Mouse (Mus musculus) heart, embryonic 14.5 days (tissue): Measurements from ENCODE around the gene Opa3. TPM values are rescaled to one million over a fixed set of nuclear protein-coding genes. Genes with fewer than 3 reads are reported as not detected.

Experiments
- ATAC-seq: fragments of 200-750 bp; cut with Nextera tagmentation; 2 replicates; pipeline ENCODE4 v1.8.0; 2017; ENCODE audit warnings: low read depth, moderate TSS enrichment; ENCODE audit not compliant: insufficient number of reproducible peaks, insufficient read depth, low FRiP score
- H3K27ac ChIP-seq, 2 experiments: fragments of 200-500 bp in 1 of 2; fragments of 300-500 bp in 1 of 2; sonication (generic) in 1 of 2; replicated peaks in 1 of 2; 2 replicates each; pipeline ENCODE4 v1.5.1; 2012 to 2014; ENCODE audit warnings: low read depth in 2 of 2, low read length in 2 of 2, control low read depth in 1 of 2, mild to moderate bottlenecking in 1 of 2, mixed read lengths in 1 of 2; ENCODE audit not compliant: control insufficient read depth in 1 of 2, insufficient read depth in 1 of 2
- H3K27me3 ChIP-seq: fragments of 300-500 bp; sonication (generic); 2 replicates; pipeline ENCODE4 v1.6.1; 2014; ENCODE audit warnings: mild to moderate bottlenecking, low read length, control low read depth; ENCODE audit not compliant: control insufficient read depth, insufficient read depth
- H3K36me3 ChIP-seq: fragments of 300-500 bp; sonication (generic); 2 replicates; pipeline ENCODE4 v1.6.1; 2014; ENCODE audit warnings: mild to moderate bottlenecking, control low read depth, low read length, mixed read lengths; ENCODE audit not compliant: control insufficient read depth, insufficient read depth
- H3K4me1 ChIP-seq, 2 experiments: fragments of 200-500 bp in 1 of 2; fragments of 300-500 bp in 1 of 2; sonication (generic) in 1 of 2; 2 replicates each; pipeline ENCODE4 v1.6.1; 2012 to 2014; ENCODE audit warnings: low read length in 2 of 2, control low read depth in 1 of 2, mixed read lengths in 1 of 2; ENCODE audit not compliant: control insufficient read depth in 2 of 2, insufficient read depth in 2 of 2
- H3K4me2 ChIP-seq: fragments of 300-500 bp; sonication (generic); 2 replicates; pipeline ENCODE4 v1.6.1; 2014; ENCODE audit warnings: mild to moderate bottlenecking, low read length
- H3K4me3 ChIP-seq, 2 experiments: fragments of 200-500 bp in 1 of 2; fragments of 300-500 bp in 1 of 2; sonication (generic) in 1 of 2; 2 replicates each; pipeline ENCODE4 v1.5.1; 2012 to 2014; ENCODE audit warnings: low read length in 2 of 2, mild to moderate bottlenecking in 2 of 2, control low read depth in 1 of 2, low read depth in 1 of 2, moderate library complexity in 1 of 2; ENCODE audit not compliant: control insufficient read depth in 1 of 2, insufficient read depth in 1 of 2
- H3K9ac ChIP-seq: fragments of 300-500 bp; sonication (generic); 2 replicates; pipeline ENCODE4 v1.6.1; 2014; ENCODE audit warnings: mild to moderate bottlenecking, low read length
- H3K9me3 ChIP-seq: fragments of 300-500 bp; sonication (generic); 2 replicates; pipeline ENCODE4 v1.6.1; 2016; ENCODE audit warnings: low read length, control low read depth; ENCODE audit not compliant: control insufficient read depth
- WGBS: fragments of 180-500 bp; shearing (Covaris S2); extraction: QIAGEN DNeasy Blood & Tissue Kit; methylation state at CpG from one replicate; pipeline ENCODE4 v1.1.7; 2014; 5-methylcytosine and 5-hydroxymethylcytosine counted together
- polyA plus RNA-seq: library from polyadenylated mRNA; unstranded; fragments of >200 nt; fragmentation: Nextera tagmentation; extraction: Ambion mirVana; gene quantifications from 2 replicates; pipeline ENCODE4 v1.2.1, GENCODE M21; 2014

The Opa3 gene
- polyA plus RNA-seq, 1 experiment from 2014 or later: 36.5 TPM

DNA sequence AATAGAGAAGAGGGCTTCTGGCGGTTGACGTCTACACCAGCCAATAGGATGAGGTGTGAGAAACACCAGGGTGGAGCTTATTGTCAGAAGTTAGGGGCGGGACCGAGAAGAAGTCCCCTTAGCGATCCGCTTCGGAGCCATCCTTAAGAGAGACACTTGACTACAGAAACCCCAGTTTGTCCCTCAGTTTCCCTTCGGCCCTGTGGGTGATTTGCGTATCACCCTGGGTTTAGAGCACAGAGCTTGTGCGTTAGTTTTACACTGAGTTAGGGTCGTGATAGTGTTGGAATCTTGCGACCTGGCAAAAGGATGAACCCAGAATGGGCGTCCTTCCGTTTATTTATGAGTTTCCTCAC lies 637 bp downstream of the Opa3 start:
- no peaks in the 10 kb centered on the region for H3K27me3 ChIP-seq
- H3K4me2 ChIP-seq: peak overlapping the region; percentile 84
- peaks cover 16% of the 10 kb centered on the region for H3K36me3 ChIP-seq
- peaks cover 7 to 17% of the 10 kb centered on the region in 2 experiments for H3K4me1 ChIP-seq
- peak overlapping the region; percentile 75 to 76 for H3K4me3 ChIP-seq
- H3K27ac ChIP-seq: peak overlapping the region; percentile 68 to 79
- peak overlapping the region; percentile 83 for H3K9ac ChIP-seq
- under 1% methylated on average over 14 of the region's 14 CpGs for WGBS
- ATAC-seq: no peak
- no peaks in the 10 kb centered on the region for H3K9me3 ChIP-seq

DNA sequence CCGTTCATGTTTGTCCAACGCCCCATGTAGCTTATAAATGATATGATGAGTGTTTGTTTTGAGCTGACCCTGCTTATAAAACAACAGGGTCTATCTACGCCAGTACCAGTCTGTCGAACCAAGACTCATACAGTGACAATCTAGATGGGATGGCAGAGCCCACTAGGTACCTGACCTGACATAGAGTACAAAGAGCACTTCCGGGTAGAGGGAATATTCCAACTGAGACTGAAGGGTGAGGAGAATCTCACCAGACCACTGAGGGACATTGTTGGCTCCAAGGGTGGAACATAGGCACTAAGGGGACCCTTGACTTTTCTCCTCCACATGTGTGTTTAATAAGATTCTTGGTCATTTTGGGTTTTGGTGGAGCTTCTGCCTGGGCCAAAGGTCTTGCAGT lies 1.3 kb downstream of the Opa3 start:
- Histone ChIP-seq H3K9ac (peak overlapping the region; percentile 83), H3K36me3 (peaks cover 16% of the 10 kb centered on the region), H3K27me3 (no peaks in the 10 kb centered on the region), H3K9me3 (no peaks in the 10 kb centered on the region), H3K4me1 (peaks cover 7 to 17% of the 10 kb centered on the region in 2 experiments), H3K4me3 (peak overlapping the region; percentile 75 to 76), H3K27ac (peak overlapping the region in 1 of 2 experiments; percentile 79; a peak in 2 of 4 replicates), H3K4me2 (peak overlapping the region; percentile 84)
- no peak for ATAC-seq
- WGBS: 39% methylated on average over 5 of the region's 5 CpGs

DNA sequence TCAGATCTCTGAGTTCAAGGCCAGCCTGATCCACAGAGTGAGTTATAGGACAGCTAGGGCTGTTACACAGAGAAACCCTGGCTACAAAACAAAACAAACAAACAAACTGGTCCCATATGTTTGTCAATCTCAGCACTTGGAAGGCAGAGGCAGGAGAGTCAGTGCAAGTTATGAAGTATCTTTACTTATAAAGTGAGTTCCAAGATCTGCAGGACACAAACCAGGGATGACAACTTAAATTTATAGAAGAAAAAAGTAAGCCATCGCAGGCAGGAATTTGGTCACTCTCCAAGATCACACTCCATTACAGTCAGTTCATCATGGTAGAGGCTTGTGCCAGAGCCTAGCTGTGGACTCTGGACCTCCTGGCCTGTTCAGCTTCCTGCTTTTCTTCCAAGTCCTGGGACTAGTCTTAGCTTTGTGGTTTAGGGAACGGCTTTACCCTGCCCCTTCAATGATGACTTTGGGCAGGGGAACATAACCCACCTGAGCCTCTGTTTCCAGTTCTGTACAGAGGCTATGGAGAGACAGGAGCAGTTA lies 2.0 kb downstream of the Opa3 start:
- WGBS: 86% methylated on average over 2 of the region's 2 CpGs
- Histone ChIP-seq H3K9ac (peak overlapping the region; percentile 83; the same call in 1 of the 2 replicates), H3K9me3 (no peaks in the 10 kb centered on the region), H3K4me3 (no peak overlapping the region), H3K4me1 (peaks cover 7 to 19% of the 10 kb centered on the region in 2 experiments), H3K27me3 (no peaks in the 10 kb centered on the region), H3K4me2 (no peak overlapping the region), H3K36me3 (peaks cover 15% of the 10 kb centered on the region), H3K27ac (no peak overlapping the region)
- no peak for ATAC-seq

DNA sequence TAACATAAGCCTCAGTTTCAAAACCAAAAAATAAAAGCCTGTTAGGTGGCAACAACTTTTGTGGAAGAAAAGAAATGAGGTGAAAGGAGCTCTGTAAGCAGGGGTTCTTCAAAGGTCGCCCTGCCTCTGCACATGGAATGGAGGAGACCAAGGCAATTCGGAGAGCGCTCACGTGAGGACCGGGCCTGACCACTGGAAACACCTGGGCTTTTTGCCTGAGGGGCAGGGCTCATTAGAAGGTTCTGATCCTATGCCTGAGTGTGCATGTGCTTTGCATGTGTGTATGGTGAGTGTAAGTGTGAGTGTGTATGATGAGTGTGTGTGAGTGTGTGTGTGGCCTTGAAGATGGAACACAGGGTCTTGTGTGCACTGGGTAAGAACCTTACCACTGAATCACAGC lies 2.8 kb downstream of the Opa3 start:
- H3K9me3 ChIP-seq: no peaks in the 10 kb centered on the region
- no peak overlapping the region for H3K27ac ChIP-seq
- H3K4me1 ChIP-seq: peaks cover 9 to 25% of the 10 kb centered on the region in 2 experiments
- H3K4me2 ChIP-seq: no peak overlapping the region
- H3K27me3 ChIP-seq: no peaks in the 10 kb centered on the region
- WGBS: over 99% methylated on average over 5 of the region's 5 CpGs
- peaks cover 8% of the 10 kb centered on the region for H3K36me3 ChIP-seq
- no peak for ATAC-seq
- H3K9ac ChIP-seq: no peak overlapping the region
- no peak overlapping the region for H3K4me3 ChIP-seq

DNA sequence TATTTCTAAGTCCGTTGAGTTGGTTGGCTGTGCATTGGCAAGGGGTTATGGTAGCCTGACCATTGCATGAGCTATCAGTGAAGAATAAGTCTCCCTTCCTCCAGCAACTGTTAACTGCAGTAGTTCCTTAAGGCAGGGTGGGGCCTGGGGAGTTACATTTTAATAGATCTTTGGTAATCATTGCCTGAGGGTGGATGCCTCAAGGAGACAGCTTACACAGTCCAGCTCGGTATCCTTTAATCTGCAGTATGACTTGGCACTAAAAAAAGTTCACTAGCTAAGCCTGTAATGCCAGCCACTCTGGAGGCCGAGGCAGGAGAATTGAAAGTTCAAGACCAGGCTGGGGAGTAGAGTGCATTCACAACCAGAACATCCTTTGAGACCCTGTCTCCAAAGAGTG lies 3.7 kb downstream of the Opa3 start:
- Histone ChIP-seq H3K27me3 (no peaks in the 10 kb centered on the region), H3K9me3 (no peaks in the 10 kb centered on the region), H3K27ac (no peak overlapping the region), H3K4me2 (no peak overlapping the region), H3K9ac (no peak overlapping the region), H3K36me3 (peaks cover 8% of the 10 kb centered on the region), H3K4me3 (no peak overlapping the region), H3K4me1 (peaks cover 15 to 33% of the 10 kb centered on the region in 2 experiments)
- 92% methylated on average over 3 of the region's 3 CpGs for WGBS
- ATAC-seq: no peak

DNA sequence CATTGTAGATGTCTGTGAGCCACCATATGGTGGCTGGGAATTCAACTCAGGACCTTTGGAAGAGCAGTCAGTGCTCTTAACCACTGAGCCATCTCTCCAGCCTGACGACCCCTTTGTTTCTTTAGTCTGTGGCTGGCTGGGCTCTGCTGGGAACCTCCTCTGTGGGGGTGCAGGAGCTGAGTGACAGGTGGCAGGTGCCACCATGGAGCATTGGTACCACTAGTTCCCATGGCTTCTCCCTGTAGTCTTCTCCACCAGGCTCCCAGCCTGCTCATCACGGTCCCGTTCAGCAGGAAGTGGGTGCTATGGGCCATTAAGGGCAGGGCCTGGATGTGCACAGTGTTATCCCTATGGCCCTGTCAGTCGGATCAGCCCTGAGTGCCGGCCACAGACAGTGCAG lies 6.5 kb downstream of the Opa3 start:
- Histone ChIP-seq H3K9ac (no peak overlapping the region), H3K27me3 (no peaks in the 10 kb centered on the region), H3K4me3 (no peak overlapping the region), H3K9me3 (no peaks in the 10 kb centered on the region), H3K36me3 (peaks cover 8% of the 10 kb centered on the region), H3K4me2 (no peak overlapping the region), H3K27ac (no peak overlapping the region), H3K4me1 (peaks cover 15 to 49% of the 10 kb centered on the region in 2 experiments)
- WGBS: 72% methylated on average over 5 of the region's 5 CpGs
- no peak for ATAC-seq

DNA sequence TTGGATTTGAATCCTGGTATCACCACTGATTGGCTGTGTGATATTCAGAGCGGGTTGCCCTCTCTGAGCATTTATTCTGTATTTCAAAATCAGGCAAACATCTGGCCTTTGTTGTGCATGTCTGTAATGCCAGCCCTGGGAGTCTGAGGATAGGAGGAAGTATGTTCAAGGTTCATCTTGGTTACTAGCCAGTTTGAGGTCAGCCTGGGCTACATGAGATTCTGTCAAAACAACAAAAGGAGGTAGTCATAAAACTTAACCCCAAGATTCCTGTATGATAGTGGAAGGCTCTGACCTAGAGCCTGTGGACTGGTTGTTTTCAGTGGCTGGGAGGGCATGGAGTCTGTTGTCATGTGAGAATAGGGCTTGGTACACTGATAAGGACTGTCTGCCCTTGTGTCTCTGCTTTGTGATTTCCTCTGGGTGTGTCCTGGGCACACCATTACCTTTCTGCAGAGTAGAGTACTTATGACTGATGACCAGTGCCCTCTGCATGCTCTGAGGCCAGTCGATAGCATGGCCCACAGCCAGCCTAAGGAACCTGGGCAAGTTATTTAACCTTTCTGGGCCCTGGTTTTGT lies 7.0 kb downstream of the Opa3 start:
- WGBS: 91% methylated on average over 2 of the region's 2 CpGs
- no peak overlapping the region for H3K4me2 ChIP-seq

More for the DNA sequence above, 7.0 kb downstream of the Opa3 start:
- Histone ChIP-seq H3K36me3 (peaks cover 8% of the 10 kb centered on the region), H3K9ac (peak overlapping the region; percentile 36; the same call in 1 of the 2 replicates), H3K9me3 (no peaks in the 10 kb centered on the region), H3K27me3 (no peaks in the 10 kb centered on the region), H3K4me3 (no peak overlapping the region), H3K27ac (0 out of 4 replicates have a peak overlapping the region, but pooled peaks of 1 of the 2 experiments have one; percentile 20), H3K4me1 (peaks cover 15 to 51% of the 10 kb centered on the region in 2 experiments)
- ATAC-seq: no peak
